Mouse (Mus musculus) left cerebral cortex, adult 18-20 months (tissue): ENCODE measurements around the gene Slain2. TPM values are rescaled to one million over a fixed set of nuclear protein-coding genes. Genes with fewer than 3 reads are reported as not detected.
"Not testable (repeated sequence)": the region's sequence is repeated elsewhere in the genome, so short reads cannot be mapped to it uniquely, and the experiment has no call there.

ENCODE experiments used
- DNase-seq, 2 experiments: peaks; one replicate each; pipeline ENCODE4 v3.0.0; 2021 to 2022; ENCODE audit warnings: low spot score in 2 of 2, mixed read lengths in 1 of 2
- total RNA-seq, 2 experiments: library from RNA; stranded (reverse); gene quantifications; 2 replicates each; pipeline ENCODE4 v1.2.3; 2021

Gene Slain2
- total RNA-seq, 2 experiments from 2014 or later: 21.9 to 25.3 TPM

DNA sequence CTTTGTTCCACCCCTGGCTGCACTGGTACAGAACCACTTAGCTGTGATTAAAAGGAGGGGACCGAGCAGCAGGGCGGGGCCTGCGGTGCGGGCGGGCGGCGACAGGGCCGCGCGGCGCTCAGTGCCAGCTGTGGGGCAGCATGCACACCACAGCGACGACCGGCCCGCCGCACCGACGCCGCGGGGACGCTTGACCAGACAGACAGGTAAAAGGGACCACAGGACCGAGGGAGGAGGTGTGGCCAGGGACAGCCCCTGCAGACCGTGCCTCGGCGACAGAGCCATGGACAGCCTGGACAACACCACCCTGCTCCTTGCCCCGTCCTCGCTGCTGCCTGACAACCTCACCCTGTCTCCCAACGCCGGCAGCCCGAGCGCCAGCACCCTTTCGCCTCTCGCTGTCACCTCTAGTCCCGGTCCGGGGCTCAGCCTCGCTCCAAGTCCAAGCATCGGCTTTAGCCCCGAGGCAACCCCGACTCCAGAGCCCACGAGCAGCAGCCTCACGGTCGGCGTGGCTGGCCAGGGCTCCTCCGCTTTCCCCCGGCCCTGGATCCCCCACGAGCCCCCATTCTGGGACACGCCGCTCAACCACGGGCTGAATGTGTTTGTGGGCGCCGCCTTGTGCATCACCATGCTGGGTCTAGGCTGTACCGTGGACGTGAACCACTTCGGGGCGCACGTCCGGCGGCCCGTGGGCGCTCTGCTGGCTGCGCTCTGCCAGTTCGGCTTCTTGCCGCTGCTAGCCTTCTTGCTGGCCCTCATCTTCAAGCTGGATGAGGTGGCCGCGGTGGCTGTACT, 92.9 kb downstream of the Slain2 start, which contains the start of gene Slc10a4:
Gene Slc10a4 (plus strand): TSS at position 100 of the 798 bp plus-strand sequence.
- DNase-seq: no peak

DNA sequence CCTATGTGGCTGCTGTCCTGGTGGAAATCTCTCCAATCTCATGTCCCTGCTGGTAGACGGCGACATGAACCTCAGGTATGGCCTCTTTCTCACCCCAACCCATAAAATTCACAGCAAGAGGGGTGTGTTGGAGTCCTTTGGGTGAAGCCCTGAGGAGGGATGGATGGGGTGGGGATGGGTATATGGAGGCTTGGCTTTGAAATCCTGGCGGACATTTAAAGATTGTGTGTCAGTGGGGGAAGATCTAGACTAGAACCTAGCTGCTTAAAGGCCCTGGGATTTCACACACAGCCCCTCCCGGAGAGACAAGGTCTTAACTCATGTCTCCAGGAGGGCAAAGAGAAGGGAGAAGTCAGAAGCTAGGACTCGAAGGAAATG, 93.5 kb downstream of the Slain2 start:
- no peak for DNase-seq

DNA sequence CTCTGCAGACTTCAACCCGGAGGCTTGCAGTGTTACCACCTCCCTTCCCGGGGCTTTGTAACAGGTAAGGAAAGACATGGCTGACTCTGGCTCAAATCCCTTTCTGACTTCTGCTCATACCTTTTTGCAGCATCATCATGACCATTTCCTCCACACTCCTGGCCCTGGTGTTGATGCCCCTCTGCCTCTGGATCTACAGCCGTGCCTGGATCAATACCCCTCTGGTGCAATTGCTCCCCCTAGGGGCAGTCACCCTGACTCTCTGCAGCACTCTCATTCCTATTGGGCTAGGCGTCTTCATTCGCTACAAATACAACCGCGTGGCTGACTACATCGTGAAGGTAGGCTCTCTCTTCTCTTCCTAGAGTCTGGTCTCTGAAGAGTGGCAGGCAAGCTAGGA, 94.1 kb downstream of the Slain2 start:
- not testable (repeated sequence) for DNase-seq

DNA sequence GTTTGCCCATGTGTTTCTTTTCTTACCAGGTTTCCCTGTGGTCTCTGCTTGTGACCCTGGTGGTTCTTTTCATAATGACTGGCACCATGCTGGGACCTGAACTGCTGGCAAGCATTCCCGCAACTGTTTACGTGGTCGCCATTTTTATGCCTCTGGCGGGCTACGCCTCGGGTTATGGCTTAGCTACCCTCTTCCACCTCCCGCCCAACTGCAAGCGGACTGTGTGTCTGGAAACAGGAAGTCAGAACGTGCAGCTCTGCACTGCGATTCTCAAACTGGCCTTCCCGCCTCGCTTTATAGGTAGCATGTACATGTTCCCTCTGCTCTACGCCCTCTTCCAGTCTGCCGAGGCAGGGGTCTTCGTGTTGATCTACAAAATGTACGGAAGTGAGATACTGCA, 97.7 kb downstream of the Slain2 start:
- not testable (repeated sequence) for DNase-seq

DNA sequence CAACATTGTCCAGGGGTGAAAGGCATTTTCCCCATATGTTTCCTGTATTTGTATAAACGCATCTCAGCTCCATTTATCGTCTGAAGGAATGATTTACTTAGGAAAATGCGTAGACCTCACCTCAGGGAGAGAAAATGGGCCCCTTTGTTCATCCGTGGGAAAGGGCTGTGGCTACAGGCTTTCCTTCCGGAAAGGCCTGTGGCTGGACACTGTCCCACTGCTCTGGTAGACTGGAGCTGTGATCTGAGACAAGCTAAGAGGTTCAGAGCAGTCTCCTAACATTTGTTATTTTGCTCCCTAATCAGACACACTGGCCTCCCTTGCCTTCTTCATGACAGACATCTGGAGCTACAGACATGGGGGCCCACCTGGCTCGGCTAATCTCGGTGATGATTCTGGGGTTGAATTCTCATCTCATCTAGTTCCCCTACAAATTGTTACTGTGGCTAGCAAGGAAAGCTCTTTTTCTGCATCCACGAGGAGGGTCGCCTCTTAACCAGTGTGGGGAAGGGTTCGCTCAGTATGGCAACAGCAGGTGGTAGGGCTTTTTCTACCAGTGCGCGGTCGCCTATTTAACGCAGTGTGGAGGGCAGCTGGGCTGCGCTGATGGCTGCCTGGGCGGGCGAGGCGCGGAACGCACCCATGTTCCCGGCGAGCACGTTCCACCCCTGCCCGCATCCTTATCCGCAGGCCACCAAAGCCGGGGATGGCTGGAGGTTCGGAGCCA, 98.9 kb downstream of the Slain2 start:
- DNase-seq: not testable (repeated sequence)

DNA sequence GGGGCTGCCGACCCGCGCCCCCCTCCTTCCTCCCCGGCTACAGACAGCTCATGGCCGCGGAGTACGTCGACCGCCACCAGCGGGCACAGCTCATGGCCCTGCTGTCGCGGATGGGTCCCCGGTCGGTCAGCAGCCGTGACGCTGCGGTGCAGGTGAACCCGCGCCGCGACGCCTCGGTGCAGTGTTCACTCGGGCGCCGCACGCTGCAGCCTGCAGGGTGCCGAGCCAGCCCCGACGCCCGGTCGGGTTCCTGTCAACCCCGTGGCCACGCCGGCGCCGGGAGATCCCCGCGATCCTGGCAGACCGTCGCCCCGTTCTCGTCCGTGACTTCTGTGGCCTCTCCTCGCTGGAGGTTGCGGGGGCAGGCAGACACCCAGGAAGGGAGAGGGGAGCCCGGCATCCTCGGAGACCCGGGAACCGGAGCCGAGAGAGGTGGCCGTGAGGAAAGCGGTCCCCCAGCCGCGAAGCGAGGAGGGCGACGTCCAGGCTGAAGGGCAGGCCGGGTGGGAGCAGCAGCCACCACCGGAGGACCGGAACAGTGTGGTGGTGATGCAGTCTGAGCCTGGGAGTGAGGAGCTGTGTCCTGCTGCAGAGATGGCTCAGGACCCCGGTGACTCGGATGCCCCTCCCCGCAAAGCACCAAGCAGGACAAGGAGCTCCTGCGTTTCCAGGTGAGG, 99.6 kb downstream of the Slain2 start:
- DNase-seq: not testable (repeated sequence)

DNA sequence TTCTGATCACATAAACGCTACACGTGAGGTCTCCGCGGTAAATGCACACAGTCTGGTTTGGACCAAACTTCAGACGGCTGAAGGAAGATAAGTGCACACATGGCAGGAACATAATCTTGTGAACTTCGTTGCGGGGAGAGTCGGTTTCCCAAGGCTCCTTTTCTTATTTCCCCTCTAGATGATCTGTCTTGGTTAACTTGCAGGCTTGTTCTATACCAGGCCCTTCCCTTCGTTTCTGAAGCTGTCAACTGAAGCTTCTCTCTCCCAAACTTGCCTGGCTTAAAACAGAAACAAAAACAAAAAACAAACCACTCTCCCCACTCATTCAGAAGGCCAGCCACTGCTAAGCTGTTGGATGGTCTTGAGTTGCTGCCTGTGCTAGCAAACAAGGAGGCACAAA, 100.6 kb downstream of the Slain2 start:
- no peak for DNase-seq

DNA sequence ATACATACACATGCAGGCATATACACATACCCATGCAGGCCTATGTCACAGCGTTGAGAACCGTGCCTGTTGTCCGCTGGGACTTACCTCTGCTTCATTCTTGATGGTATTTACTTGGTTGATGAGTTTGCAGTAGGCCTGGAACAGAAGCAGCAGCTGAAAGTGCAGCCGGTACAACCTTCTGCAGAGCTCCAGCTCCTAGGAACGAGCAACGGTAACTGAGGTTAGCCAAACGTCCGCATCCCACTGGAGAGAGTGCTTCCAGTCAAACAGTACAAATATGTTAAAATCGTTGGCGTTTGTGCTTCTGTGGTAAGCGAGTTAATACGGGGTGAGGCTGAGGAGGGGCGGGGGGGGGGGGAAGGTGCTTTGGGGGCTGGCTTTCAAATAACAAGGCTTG, 109.7 kb downstream of the Slain2 start:
- no peak for DNase-seq

Other genes with a start within 250 kb of the Slain2 start
- gene Txk, start 161.5 kb upstream of the Slain2 start, total RNA-seq: under 1 TPM; 0.19 to 0.35 TPM
- 1 to 10 TPM; 2.4 to 3.0 TPM for gene Tec, start 45.8 kb upstream of the Slain2 start, total RNA-seq
- not detected for gene Gm10135, start 60.4 kb downstream of the Slain2 start, total RNA-seq
- gene Slc10a4, start 92.6 kb downstream of the Slain2 start, total RNA-seq: 1 to 10 TPM; 1.5 to 1.8 TPM